8 mouse cellular contexts compared by ENCODE assay signal in genomic region chr2:76064078-76064477, GRCm38 (mm10).
DNase-seq lines count a peak whose midpoint lies in the region; ATAC-seq and TF ChIP-seq lines count a peak whose summit lies in the region.

No protein-coding gene starts in this region.

- no peak overlapping the region for H3K27ac ChIP-seq in neural tube, embryonic 15.5 days (replicated peaks)
- no peak overlapping the region for H3K27ac ChIP-seq in intestine, embryonic 15.5 days

- no peak overlapping the region for H3K4me2 ChIP-seq in neural tube, embryonic 15.5 days
- no peak overlapping the region for H3K4me2 ChIP-seq in intestine, embryonic 15.5 days (replicated peaks)

- 66% methylated on average over 5 of the region's 5 CpGs for WGBS in neural tube, embryonic 15.5 days
- 81% methylated on average over 5 of the region's 5 CpGs for WGBS in intestine, embryonic 15.5 days

- no peaks in the 10 kb centered on the region for H3K9me3 ChIP-seq in neural tube, embryonic 15.5 days (replicated peaks)
- no peaks in the 10 kb centered on the region for H3K9me3 ChIP-seq in intestine, embryonic 15.5 days

- no peak for TF ChIP-seq POLR2A in brain, embryonic 14.5 days (IDR thresholded peaks at IDR 0.05; ENCODE audit: borderline replicate concordance, extremely low read depth, insufficient read depth, insufficient read length, poor library complexity, severe bottlenecking)

- intact Hi-C loops in gastrocnemius, postnatal 14 days (cut with DNase I; ENCODE audit: low total_unique reads): no loop called here

- no peak for ATAC-seq in neural tube, embryonic 15.5 days (ENCODE audit: low FRiP score)
- no peak for ATAC-seq in intestine, embryonic 15.5 days

- peaks cover 16% of the 10 kb centered on the region for H3K4me1 ChIP-seq in neural tube, embryonic 15.5 days
- H3K4me1 ChIP-seq in intestine, embryonic 15.5 days (replicated peaks): peaks cover 5% of the 10 kb centered on the region; the same call in 1 of the 2 replicates

- no peak overlapping the region for H3K9ac ChIP-seq in neural tube, embryonic 15.5 days (replicated peaks)
- no peak overlapping the region for H3K9ac ChIP-seq in intestine, embryonic 15.5 days

- H3K4me3 ChIP-seq in neural tube, embryonic 15.5 days (replicated peaks): no peak overlapping the region
- H3K4me3 ChIP-seq in intestine, embryonic 15.5 days (replicated peaks): no peak overlapping the region

- TF ChIP-seq CTCF in brain, embryonic 14.5 days (IDR thresholded peaks at IDR 0.05; ENCODE audit: borderline replicate concordance, extremely low read depth, insufficient read depth, insufficient read length): peak; percentile 46; the same call in 1 of the 2 replicates

- no peaks in the 10 kb centered on the region for H3K36me3 ChIP-seq in neural tube, embryonic 15.5 days
- no peaks in the 10 kb centered on the region for H3K36me3 ChIP-seq in intestine, embryonic 15.5 days

- H3K27me3 ChIP-seq in neural tube, embryonic 15.5 days (replicated peaks): no peaks in the 10 kb centered on the region
- H3K27me3 ChIP-seq in intestine, embryonic 15.5 days (replicated peaks): 0 out of 2 replicates have a peak, but pooled peaks cover 2% of the 10 kb centered on the region

- peak; percentile 16 for DNase-seq in gastrocnemius, postnatal 10 days
- no peak for DNase-seq in gastrocnemius, postnatal 14 days
- DNase-seq in neural tube, embryonic 10.5 days (ENCODE audit: extremely low spot score, low spot score): peak; percentile 33
- DNase-seq in brain, embryonic 14.5 days (ENCODE audit: low read depth): peak; percentile 68
- peak; percentile 55 to 64 for DNase-seq in kidney, postnatal 25 days
- DNase-seq in retina, embryonic 14.5 days (ENCODE audit: low spot score): peak; percentile 74
